Mouse (Mus musculus) limb, embryonic 11.5 days (tissue): ENCODE measurements at regions not wholly inside any gene's neighbourhood (a gene's known extent, or its start where the extent isn't known, plus 50 kb on each side); places are given as distances from the start of the nearest gene placed in this dataset.

Experiments used
- ATAC-seq: fragments of 200-750 bp; cut with Nextera tagmentation; 2 replicates; pipeline ENCODE4 v1.8.0; 2017; ENCODE audit warnings: low read depth; ENCODE audit not compliant: insufficient number of reproducible peaks, low FRiP score, low TSS enrichment
- DNase-seq: peaks from one replicate; pipeline ENCODE4 v3.0.0-alpha.2; 2015; ENCODE audit warnings: low spot score
- H3K27ac ChIP-seq: fragments of 300-500 bp; sonication (generic); replicated peaks from 2 replicates; pipeline ENCODE4 v1.5.1; 2014; ENCODE audit warnings: low read depth, mild to moderate bottlenecking, low read length
- H3K27me3 ChIP-seq: fragments of 300-500 bp; sonication (generic); 2 replicates; pipeline ENCODE4 v1.6.1; 2014; ENCODE audit warnings: mild to moderate bottlenecking, low read length, mixed read lengths; ENCODE audit not compliant: control insufficient read depth, insufficient read depth
- H3K36me3 ChIP-seq: fragments of 300-500 bp; sonication (generic); 2 replicates; pipeline ENCODE4 v1.6.1; 2014; ENCODE audit warnings: mild to moderate bottlenecking, low read length, moderate library complexity, mixed read lengths; ENCODE audit not compliant: control insufficient read depth, insufficient read depth
- H3K4me1 ChIP-seq: fragments of 300-500 bp; sonication (generic); 2 replicates; pipeline ENCODE4 v1.6.1; 2014; ENCODE audit warnings: low read length, mixed read lengths; ENCODE audit not compliant: control insufficient read depth, insufficient read depth
- H3K4me2 ChIP-seq: fragments of 300-500 bp; sonication (generic); 2 replicates; pipeline ENCODE4 v1.6.1; 2014; ENCODE audit warnings: low read depth, mild to moderate bottlenecking, moderate library complexity; ENCODE audit not compliant: severe bottlenecking
- H3K4me3 ChIP-seq: fragments of 300-500 bp; sonication (generic); 2 replicates; pipeline ENCODE4 v1.5.1; 2014; ENCODE audit warnings: low read depth, low read length
- H3K9ac ChIP-seq: fragments of 300-500 bp; sonication (generic); 2 replicates; pipeline ENCODE4 v1.6.1; 2014; ENCODE audit warnings: mild to moderate bottlenecking, low read length
- H3K9me3 ChIP-seq: fragments of 300-500 bp; sonication (generic); 2 replicates; pipeline ENCODE4 v1.6.1; 2016; ENCODE audit warnings: low read length; ENCODE audit not compliant: control insufficient read depth
- WGBS: fragments of 180-500 bp; shearing (Covaris S2); extraction: QIAGEN DNeasy Blood & Tissue Kit; methylation state at CpG from one replicate; pipeline ENCODE4 v1.1.7; 2014; 5-methylcytosine and 5-hydroxymethylcytosine counted together

- Histone ChIP-seq H3K9me3 (no peaks in the 10 kb centered on the region), H3K4me1 (no peaks in the 10 kb centered on the region), H3K36me3 (no peaks in the 10 kb centered on the region), H3K27ac (no peak overlapping the region), H3K4me2 (no peak overlapping the region), H3K4me3 (no peak overlapping the region), H3K27me3 (no peaks in the 10 kb centered on the region), H3K9ac (no peak overlapping the region)
- no peak for DNase-seq
- no peak for ATAC-seq
- WGBS = 76% methylated on average over 8 of the region's 8 CpGs
These were observed 178.5 kb upstream of the A230072I06Rik start for GRCm38 (mm10) chr8:12100145-12100544.

DNA sequence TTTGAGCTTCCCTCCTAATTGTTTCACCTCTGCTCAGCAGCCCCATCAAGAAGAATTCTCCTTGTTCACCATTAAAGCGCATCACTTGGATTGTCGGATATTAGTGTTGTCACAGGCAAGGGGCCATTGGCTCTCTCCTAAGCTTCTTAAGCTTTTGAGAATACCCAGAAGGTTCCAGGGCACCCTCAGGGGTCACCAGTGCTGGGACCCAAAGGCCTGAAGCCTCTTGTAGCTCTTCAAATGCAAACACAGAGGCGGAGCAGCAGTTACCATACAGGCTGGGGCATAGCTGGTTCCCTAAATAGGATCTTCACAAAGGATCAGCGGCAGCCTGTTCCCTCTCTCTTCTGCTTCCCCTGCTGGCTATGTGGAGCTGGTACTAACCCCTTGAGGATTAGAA is 175.3 kb upstream of the A230072I06Rik start:
- H3K4me1 ChIP-seq = peaks cover 5% of the 10 kb centered on the region; the same call in 1 of the 2 replicates
- no peak for ATAC-seq
- no peaks in the 10 kb centered on the region for H3K36me3 ChIP-seq
- WGBS = 69% methylated on average over 4 of the region's 4 CpGs
- no peak overlapping the region for H3K9ac ChIP-seq
- H3K27me3 ChIP-seq = no peaks in the 10 kb centered on the region
- no peak overlapping the region for H3K27ac ChIP-seq
- H3K4me2 ChIP-seq = no peak overlapping the region
- H3K9me3 ChIP-seq = no peaks in the 10 kb centered on the region
- no peak overlapping the region for H3K4me3 ChIP-seq
- no peak for DNase-seq

DNA sequence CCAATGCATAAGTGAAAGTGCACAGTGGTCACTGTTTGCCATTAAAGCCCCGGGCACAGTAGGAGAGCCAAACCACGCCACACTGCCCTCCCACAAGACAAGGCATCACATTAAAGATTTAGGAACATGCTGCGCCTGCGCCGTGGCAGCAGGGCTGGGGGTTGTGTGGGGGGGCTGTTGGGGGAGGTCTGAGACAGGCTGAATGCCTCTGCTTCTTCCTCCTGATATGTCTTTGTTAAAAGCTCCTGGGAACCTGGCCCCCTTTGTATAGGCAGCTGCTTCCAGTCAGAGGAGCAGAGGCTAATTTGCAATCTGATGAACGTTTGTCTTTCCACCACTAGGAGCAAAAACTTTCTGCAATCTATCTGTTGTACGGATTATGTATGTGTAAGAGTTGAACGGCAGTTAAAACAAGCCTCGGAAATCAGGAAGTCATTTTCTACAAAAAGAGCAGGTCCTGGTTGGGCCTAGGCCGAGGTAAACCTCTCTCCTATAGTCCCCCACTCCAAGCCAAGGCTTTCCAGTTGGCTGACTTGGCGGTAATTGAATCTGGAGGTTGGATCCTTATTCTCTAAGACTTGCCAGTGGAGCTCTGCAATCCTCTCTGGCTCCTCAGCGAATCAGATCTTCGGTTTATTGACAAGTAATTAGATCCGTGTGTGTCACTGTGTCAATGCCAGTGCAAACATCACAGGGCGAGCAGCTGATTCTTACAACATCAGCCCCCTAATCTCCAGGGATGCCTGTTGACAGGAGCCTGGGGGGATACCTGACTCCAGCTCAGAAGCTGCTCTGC is 173.3 kb upstream of the A230072I06Rik start:
- Histone ChIP-seq H3K9me3 (no peaks in the 10 kb centered on the region), H3K4me3 (no peak overlapping the region), H3K36me3 (no peaks in the 10 kb centered on the region), H3K4me2 (no peak overlapping the region), H3K27ac (no peak overlapping the region), H3K4me1 (peaks cover 5% of the 10 kb centered on the region; the same call in 1 of the 2 replicates), H3K27me3 (0 out of 2 replicates have a peak, but pooled peaks cover 3% of the 10 kb centered on the region), H3K9ac (no peak overlapping the region)
- 50% methylated on average over 15 of the region's 15 CpGs for WGBS
- no peak for ATAC-seq
- no peak for DNase-seq

GRCm38 (mm10) chr8:12108578-12108977 is 170.0 kb upstream of the A230072I06Rik start:
- H3K4me3 ChIP-seq = no peak overlapping the region
- no peak overlapping the region for H3K27ac ChIP-seq
- WGBS = 73% methylated on average over 5 of the region's 5 CpGs
- H3K27me3 ChIP-seq = 0 out of 2 replicates have a peak, but pooled peaks cover 3% of the 10 kb centered on the region
- H3K36me3 ChIP-seq = no peaks in the 10 kb centered on the region
- DNase-seq (no peak), ATAC-seq (no peak)
- no peak overlapping the region for H3K4me2 ChIP-seq
- no peak overlapping the region for H3K9ac ChIP-seq
- no peaks in the 10 kb centered on the region for H3K9me3 ChIP-seq
- peaks cover 5% of the 10 kb centered on the region; the same call in 1 of the 2 replicates for H3K4me1 ChIP-seq

- Histone ChIP-seq H3K9ac (no peak overlapping the region), H3K27ac (no peak overlapping the region), H3K4me3 (no peak overlapping the region), H3K27me3 (0 out of 2 replicates have a peak, but pooled peaks cover 3% of the 10 kb centered on the region), H3K4me2 (no peak overlapping the region), H3K9me3 (no peaks in the 10 kb centered on the region), H3K4me1 (no peaks in the 10 kb centered on the region), H3K36me3 (no peaks in the 10 kb centered on the region)
- ATAC-seq (no peak), DNase-seq (no peak)
- WGBS = 89% methylated on average over 10 of the region's 10 CpGs
These were observed 167.0 kb upstream of the A230072I06Rik start for GRCm38 (mm10) chr8:12111626-12112025.

- Histone ChIP-seq H3K36me3 (no peaks in the 10 kb centered on the region), H3K9me3 (no peaks in the 10 kb centered on the region), H3K4me2 (no peak overlapping the region), H3K9ac (no peak overlapping the region), H3K4me3 (no peak overlapping the region), H3K27me3 (0 out of 2 replicates have a peak, but pooled peaks cover 3% of the 10 kb centered on the region), H3K27ac (no peak overlapping the region), H3K4me1 (no peaks in the 10 kb centered on the region)
- 42% methylated on average over 8 of the region's 8 CpGs for WGBS
- DNase-seq (no peak), ATAC-seq (no peak)
These were observed 165.6 kb upstream of the A230072I06Rik start for GRCm38 (mm10) chr8:12113023-12113422.

- ATAC-seq (no peak), DNase-seq (no peak)
- no peaks in the 10 kb centered on the region for H3K4me1 ChIP-seq
- no peak overlapping the region for H3K4me2 ChIP-seq
- H3K4me3 ChIP-seq = no peak overlapping the region
- 54% methylated on average over 11 of the region's 11 CpGs for WGBS
- H3K36me3 ChIP-seq = no peaks in the 10 kb centered on the region
- no peak overlapping the region for H3K27ac ChIP-seq
- H3K9ac ChIP-seq = no peak overlapping the region
- no peaks in the 10 kb centered on the region for H3K27me3 ChIP-seq
- H3K9me3 ChIP-seq = peaks cover 2% of the 10 kb centered on the region; the same call in 1 of the 2 replicates
These were observed 152.1 kb upstream of the A230072I06Rik start for GRCm38 (mm10) chr8:12126374-12127001.

DNA sequence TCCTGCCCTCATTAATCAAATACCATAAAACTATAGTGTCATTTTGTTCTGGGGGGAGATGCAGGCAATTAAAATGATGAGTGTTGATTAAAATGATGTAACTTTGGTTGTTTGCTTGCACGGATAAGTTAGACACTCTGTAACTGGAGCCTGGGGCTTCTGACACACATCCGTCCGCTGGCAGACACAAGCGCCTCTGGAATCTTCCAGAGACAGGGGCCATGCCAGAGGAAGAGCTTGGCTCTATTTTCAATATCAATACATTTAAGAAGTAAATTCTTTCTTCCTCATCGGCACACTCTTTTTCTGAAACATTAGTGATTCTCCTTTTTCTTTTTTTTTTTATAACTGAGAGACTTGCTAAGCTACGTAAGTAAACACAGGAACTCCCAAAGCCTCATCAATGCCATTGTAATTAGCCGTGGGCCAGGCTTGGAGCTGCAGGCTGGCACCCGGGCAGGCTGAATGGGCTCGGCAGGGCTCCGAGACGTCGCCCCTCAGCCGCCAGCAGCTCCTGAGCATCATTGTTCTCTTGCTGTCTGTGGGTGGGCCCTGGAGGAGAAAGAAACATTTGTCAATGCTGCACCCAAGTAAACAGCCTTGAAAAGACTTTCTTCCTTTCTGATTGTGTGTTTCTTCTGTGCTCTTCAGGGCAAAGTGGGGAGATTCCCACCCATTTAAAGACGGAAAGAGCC is 151.4 kb upstream of the A230072I06Rik start:
- Histone ChIP-seq H3K4me3 (no peak overlapping the region), H3K9me3 (peaks cover 2% of the 10 kb centered on the region; the same call in 1 of the 2 replicates), H3K4me2 (no peak overlapping the region), H3K4me1 (no peaks in the 10 kb centered on the region), H3K36me3 (no peaks in the 10 kb centered on the region), H3K27ac (no peak overlapping the region), H3K27me3 (0 out of 2 replicates have a peak, but pooled peaks cover 2% of the 10 kb centered on the region), H3K9ac (no peak overlapping the region)
- ATAC-seq = no peak
- no peak for DNase-seq
- WGBS = 39% methylated on average over 14 of the region's 14 CpGs
